Mouse (Mus musculus) spleen, postnatal 14 days (tissue): ENCODE measurements around the gene Gm14085.
"Not testable (repeated sequence)": the region's sequence is repeated elsewhere in the genome, so short reads cannot be mapped to it uniquely, and the experiment has no call there.

ENCODE experiments used
- DNase-seq, 2 experiments: peaks; one replicate each; pipeline ENCODE4 v3.0.0; 2021 to 2022; ENCODE audit warnings: low spot score in 2 of 2

Gene Gm14085

GRCm38 (mm10) chr2:122484641-122485040 is at the start of gene Gm14085:
TSS of gene Gm14085 (plus strand) at chr2:122484941.
- no peak for DNase-seq

DNA sequence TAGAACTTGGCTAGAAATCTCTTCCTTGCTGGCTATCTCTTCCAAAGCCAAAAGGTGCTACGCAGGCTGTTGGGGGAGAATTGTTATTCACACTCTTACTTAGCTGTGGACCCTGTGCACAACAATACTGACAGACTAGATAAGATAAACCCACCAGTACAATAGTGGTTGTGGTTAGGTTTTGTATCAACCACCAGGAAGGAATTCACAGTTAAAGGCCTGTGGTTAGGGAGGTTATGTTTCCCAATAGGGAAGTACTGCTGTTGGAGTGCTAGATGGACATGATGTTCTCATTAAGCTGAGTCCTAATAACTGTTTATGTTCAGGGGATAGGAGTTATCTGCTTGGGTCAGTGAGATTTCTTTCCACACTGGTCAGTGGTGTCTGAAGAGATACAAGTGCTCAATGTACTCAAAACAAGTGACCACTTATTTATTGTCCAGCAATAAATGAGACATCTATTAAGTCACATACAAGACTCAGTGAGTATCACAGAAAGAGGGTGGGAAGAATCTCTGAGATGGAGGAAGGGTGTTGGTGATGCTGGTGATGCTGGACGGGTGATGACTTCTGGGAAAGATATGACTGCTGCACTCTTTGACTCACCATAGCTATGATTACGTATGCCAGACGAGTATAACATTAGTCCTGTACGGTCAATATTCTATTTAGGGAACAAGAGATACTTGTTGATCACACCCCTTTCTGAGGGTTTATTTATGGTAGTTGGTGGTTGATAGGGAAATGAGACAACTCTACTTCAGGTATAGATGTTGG is 45.8 kb upstream of the Gm14085 start:
- not testable (repeated sequence) for DNase-seq

DNA sequence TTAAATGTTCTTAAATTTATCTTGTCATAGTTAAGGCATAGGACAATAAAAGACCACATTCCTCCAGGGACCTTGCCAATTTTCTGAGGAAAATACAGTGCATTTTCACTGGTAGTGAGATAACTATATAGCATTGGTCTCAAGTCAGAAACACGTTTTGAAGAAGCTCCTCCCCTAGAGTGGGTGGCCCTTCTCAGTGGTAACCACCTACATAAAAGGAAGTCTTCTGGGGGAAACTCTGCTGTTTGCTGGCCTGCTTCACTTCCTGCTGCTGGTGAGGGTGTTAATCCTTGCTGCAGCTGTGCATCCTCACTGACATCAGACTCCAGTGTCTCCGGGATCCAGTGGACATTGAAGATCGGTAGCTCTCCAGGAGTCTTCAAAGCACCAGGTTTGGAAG is 44.2 kb upstream of the Gm14085 start:
- DNase-seq, result peak in 1 of 2 experiments; percentile 20

DNA sequence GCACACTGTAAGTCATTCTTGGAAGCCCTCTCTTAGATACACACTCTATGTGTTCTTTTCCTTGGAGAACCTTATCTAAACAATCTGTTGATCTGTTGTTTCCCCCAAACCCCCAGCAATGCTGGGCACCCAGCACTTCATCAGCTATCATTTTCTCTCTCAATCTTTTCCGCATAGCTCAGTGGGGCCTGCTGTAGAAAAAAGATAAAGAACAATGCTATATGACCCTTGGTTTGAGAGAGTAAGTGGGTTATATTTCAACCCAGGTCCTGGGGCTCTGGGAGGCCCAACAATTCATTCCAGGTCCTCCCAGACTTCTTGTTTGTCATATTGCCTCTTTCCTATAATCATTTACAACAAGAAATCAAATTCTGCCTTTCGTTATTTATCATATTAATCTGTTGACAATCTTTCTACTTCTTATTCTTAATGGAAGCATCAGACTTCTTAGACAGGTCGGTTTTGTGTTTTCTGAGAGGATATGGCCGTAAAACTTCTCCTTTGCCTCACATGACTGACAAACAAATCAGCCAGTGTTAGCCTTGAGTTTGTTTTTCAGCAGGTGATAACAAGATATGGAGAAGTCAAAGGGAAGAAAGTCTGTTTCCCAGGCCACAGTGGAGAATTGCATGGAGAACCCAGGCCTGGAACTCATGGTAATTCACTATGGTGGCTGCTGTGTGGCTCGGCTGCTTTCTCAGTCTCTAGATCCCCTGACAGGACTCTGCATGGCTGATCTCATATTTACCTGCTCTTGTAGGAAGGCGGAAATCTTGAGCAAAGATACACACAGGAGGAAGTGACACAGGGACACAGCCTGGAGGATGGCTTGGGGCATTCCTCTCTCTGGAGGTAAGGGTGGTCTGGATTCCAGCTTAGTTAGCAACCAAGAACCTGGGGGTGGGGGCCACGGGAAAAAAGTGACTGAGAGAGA is 43.5 kb upstream of the Gm14085 start:
- no peak for DNase-seq

- DNase-seq, result no peak
Observed at GRCm38 (mm10) chr2:122450351-122450750, 34.4 kb upstream of the Gm14085 start.

- DNase-seq, result no peak
Observed at GRCm38 (mm10) chr2:122452426-122452825, 32.3 kb upstream of the Gm14085 start.

DNA sequence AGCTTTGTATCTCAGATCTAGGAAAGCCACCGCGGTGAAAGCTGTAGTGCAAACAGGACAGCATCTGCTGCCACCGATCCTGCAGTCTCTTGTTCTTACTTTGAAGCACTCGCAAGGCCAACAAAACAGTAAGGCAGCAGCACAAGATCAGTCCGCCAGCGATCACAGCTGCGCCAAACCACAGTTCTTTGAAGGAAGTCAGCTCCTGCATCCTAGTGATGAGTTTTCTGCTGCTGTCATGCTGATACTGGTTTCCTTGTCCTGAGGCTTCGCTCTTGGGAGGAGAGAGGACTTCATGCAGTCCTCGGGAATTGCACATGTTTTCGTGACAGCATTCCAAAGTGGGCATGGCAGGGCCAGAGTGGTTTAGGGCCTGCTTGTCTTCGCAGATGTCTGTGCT is 17.8 kb upstream of the Gm14085 start:
- peak in 1 of 2 experiments; percentile 1 for DNase-seq

DNA sequence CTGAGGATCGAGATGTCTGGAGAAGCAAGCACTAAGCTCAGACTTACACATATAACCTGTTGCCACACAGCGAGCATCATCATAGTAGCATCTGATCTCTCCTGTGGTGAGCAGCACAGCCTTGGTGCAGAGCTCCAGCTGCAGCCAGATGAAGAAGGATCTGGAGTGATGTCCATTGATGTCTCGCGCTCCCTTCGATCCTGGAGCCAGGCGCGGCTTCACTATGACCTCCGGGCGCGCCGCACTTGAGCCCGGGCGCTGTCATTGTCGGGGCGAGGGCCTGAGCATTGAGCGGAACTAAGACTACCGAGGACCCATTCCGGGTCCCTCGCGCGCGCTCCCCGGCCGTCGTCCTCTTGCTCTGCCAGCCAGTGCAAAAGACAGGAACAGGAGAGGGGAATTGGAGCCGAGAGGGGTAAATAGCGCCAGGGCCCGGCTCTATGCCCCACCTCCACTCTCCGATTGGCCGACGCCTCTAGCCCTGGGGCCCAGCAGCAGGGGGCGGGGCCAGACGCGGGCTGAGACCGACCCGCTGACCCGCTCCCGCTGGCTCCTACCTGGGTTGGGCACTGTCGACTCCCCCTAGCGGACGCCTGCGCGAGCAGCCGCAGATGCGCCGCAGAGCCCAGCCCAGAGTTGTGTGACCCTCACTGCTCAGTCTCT is 17.3 kb upstream of the Gm14085 start:
- peak; percentile 81 to 88 for DNase-seq

DNA sequence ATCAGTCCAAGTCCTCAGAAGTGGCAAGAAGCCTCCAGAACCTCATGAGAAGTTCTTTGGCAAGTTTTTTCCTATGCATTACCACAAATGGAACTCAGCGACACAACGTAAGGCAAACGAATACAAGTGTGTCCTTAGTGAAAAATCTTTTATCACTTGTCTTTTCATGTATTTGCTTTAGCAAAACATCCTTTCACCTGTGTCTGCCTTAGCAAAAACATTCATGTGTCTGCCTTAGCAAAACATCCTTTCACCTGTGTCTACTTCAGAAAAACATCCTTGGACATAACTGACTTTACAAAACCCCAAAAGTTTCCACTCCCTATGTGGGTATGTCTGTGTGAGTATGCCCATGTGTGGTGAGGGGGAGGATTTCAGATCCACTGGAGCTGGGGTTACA is 15.5 kb upstream of the Gm14085 start:
- DNase-seq, result no peak

GRCm38 (mm10) chr2:122476585-122476984 is 8.2 kb upstream of the Gm14085 start:
- no peak for DNase-seq

- DNase-seq, result not testable (repeated sequence)
Observed at GRCm38 (mm10) chr2:122483787-122484186, 954 bp upstream of the Gm14085 start.

- DNase-seq, result not testable (repeated sequence)
Observed at GRCm38 (mm10) chr2:122485654-122486053, 913 bp downstream of the Gm14085 start.

- not testable (repeated sequence) for DNase-seq
Observed at GRCm38 (mm10) chr2:122486122-122486521, 1.4 kb downstream of the Gm14085 start.

DNA sequence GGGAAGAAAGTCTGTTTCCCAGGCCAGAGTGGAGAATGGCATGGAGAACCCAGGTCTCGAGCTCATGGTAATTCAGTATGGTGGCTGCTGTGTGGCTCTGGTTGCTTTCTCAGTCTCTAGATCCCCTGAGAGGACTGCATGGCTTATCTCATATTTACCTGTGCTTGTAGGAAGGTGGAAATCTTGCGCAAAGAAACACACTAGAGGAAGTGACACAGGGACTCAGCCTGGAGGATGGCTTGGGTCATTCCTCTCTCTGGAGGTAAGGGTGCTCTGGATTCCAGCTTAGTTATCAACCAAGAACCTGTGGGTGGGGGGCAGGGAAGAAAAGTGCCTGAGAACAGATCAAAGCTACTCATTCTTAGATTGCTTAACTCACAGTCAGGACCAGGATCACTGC is 1.9 kb downstream of the Gm14085 start:
- DNase-seq, result no peak

GRCm38 (mm10) chr2:122529696-122530095 is 45.0 kb downstream of the Gm14085 start:
- DNase-seq, result not testable (repeated sequence)

DNA sequence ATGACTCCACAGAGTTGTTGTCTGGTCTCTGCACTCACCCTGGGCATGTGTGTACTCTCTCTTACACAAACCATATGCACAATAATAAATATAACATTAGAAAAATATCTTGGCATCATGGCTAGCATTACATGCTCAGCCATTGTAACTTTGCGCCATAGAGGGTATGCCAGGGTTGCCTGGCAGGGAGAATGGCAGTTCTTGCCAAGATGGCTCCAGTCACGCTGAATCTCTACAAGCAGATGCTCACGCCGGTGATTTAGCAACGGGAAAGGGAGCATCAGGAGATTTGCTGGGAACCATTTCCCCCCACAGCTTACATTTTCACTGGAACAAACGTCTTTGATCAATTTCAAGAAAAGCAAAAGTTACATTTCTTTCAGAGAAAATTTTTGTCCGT is 46.5 kb downstream of the Gm14085 start:
- DNase-seq, result no peak

DNA sequence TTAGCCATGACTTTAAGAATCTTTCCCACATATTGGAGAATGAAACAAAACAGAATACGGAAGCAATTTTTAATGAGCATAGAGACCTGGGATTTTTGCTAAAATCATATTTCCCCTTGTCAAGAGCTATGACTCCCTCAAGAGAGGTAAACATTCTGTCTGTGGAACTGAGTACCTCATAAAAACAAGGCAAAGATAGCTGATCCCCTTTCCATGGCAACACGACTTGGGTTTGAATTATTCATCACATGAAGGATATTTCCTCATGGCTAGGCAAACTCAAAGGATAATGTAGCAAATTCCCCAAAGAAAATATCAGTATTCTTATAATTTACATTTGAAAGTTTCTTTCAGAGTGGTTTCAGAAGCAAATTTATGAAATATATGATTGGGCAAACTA is 47.0 kb downstream of the Gm14085 start:
- DNase-seq, result no peak

GRCm38 (mm10) chr2:122532136-122532801 is 47.5 kb downstream of the Gm14085 start:
- no peak for DNase-seq

GRCm38 (mm10) chr2:122532802-122533186 is 48.1 kb downstream of the Gm14085 start:
- DNase-seq, result no peak

- DNase-seq, result no peak
Observed at GRCm38 (mm10) chr2:122533378-122533777, 48.6 kb downstream of the Gm14085 start.

GRCm38 (mm10) chr2:122534671-122535070 is 49.9 kb downstream of the Gm14085 start:
- DNase-seq, result no peak

DNA sequence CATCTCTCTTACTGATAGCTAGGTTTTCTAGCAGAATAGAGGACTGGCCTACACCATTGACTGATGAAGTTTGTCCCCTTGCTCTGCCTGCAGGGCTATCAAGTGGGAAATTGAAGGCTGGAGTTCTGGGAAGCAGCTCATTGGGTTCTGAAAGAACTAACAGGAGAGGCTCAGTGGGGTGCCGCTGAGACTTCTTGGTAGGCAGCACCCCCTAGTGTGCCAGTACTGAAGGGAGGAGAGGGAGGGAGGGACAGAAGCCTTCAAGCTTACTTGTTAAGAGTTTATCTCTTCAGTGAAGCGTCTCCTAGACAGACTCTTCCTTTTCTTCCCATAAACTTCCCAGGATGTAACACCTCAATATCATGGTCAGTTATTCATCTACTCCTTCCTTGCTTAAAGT is 73.6 kb downstream of the Gm14085 start:
- DNase-seq, result peak in 1 of 2 experiments; percentile 23
